Mouse (Mus musculus) brain, embryonic 14.5 days (tissue): ENCODE data around the gene Gls. TPM values are rescaled to one million over a fixed set of nuclear protein-coding genes. Genes with fewer than 3 reads are reported as not detected.

Experiments
- DNase-seq: peaks from one replicate; pipeline ENCODE4 v3.0.0-alpha.2; 2011; ENCODE audit warnings: low read depth
- CTCF ChIP-seq: fragments of 200-500 bp; IDR thresholded peaks from 2 replicates; pipeline ENCODE4 v1.5.1; 2012; ENCODE audit warnings: inconsistent platforms, mild to moderate bottlenecking, moderate library complexity, borderline replicate concordance; ENCODE audit not compliant: insufficient read depth, insufficient read length; ENCODE audit errors: extremely low read depth
- POLR2A ChIP-seq: fragments of 200-500 bp; IDR thresholded peaks from 2 replicates; pipeline ENCODE4 v1.6.1; 2012; ENCODE audit warnings: mild to moderate bottlenecking, inconsistent platforms, borderline replicate concordance; ENCODE audit not compliant: poor library complexity, insufficient read depth, insufficient read length, severe bottlenecking; ENCODE audit errors: extremely low read depth
- polyA plus RNA-seq: library from polyadenylated mRNA; depleted of rRNA; stranded (reverse); fragments of >200 nt; gene quantifications from 2 replicates; pipeline ENCODE4 v1.2.3, GENCODE M21; 2012

Gls gene
- polyA plus RNA-seq, 1 experiment: 158 TPM

DNA sequence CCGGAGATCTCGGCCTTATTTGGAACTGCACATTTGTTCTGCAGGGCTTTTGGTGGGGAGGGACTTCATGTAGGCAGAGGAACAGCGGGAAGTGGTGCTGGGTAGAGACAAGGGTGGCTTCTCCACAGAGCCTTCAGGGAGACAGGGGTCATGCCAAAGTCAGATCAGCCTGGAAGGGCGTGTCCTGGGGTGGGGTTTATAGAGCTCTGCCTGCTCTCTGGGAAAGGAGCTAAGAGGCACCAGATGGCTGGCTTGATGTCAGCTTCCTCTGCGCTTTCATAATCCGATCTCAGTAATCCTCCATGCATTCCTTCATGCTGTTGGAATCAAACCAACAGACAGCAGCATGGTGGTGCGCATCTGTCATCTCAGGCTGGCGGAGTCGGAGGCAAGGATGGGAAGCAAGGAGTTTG is 83.1 kb downstream of the Gls start:
- DNase-seq: peak; percentile 90

DNA sequence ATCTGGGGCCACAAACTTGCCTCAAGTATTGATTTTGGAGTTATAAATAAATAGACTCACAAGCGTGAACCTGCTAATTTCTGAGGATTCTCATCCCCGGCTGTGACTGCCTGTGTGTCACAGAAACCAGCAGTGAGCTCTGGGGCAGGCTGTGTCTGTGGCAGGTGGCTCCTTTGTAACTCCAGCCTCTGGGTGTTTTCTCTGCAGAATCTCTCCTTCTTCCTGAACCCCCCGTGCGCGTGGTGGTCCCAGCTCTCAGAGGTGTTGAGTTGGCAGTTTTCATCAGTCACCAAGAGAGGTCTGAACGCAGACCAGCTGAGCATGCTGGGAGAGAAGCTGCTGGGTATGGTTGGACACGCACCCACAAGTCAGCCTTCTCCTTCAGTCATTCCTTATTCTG is 84.3 kb downstream of the Gls start:
- TF ChIP-seq POLR2A (no peak), CTCF (no peak)

More for the DNA sequence above, 83.1 kb downstream of the Gls start:
- no peak for TF ChIP-seq CTCF
- TF ChIP-seq POLR2A: no peak

DNA sequence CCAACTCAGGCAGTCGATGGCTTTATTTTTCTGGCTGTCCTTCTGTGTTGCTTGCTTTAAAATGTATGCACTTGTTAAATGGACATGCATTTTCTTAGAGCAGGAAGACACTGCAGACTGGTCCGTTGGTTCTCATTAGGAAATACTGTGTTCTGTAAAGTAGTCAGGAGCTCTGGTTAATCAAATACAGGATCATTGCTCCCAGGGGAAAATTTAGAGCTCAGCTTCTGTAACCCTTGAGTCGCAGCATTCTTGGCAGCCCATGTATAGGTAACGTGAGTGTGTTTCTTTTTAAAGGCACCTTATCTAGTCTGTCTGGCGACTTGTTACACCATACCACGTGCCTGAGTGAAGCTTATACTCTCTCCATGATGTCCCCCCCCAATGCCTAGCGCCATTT is 84.9 kb downstream of the Gls start:
- TF ChIP-seq CTCF: no peak
- no peak for TF ChIP-seq POLR2A

More for the DNA sequence above, 84.3 kb downstream of the Gls start:
- DNase-seq: no peak

DNA sequence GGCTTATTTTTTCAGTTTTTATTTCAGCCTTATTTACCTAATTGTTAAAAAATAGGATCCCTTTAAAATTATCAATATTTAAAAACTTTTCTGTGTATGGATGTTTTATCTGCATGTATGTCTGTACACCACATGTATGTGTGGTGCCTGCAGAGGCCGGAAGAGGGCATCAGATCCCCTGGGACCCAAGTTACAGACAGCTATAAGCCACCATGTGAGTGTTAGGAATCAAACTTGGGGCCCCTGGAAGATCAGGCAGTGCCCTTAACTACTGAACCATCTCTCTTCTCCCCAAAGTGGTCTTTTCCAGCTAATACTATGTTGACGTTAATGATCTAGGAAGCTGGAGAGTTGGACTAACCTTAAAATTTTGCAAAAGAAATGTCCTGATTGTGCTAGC is 85.6 kb downstream of the Gls start:
- TF ChIP-seq POLR2A (no peak), CTCF (no peak)
- no peak for DNase-seq

More for the DNA sequence above, 84.9 kb downstream of the Gls start:
- no peak for DNase-seq

DNA sequence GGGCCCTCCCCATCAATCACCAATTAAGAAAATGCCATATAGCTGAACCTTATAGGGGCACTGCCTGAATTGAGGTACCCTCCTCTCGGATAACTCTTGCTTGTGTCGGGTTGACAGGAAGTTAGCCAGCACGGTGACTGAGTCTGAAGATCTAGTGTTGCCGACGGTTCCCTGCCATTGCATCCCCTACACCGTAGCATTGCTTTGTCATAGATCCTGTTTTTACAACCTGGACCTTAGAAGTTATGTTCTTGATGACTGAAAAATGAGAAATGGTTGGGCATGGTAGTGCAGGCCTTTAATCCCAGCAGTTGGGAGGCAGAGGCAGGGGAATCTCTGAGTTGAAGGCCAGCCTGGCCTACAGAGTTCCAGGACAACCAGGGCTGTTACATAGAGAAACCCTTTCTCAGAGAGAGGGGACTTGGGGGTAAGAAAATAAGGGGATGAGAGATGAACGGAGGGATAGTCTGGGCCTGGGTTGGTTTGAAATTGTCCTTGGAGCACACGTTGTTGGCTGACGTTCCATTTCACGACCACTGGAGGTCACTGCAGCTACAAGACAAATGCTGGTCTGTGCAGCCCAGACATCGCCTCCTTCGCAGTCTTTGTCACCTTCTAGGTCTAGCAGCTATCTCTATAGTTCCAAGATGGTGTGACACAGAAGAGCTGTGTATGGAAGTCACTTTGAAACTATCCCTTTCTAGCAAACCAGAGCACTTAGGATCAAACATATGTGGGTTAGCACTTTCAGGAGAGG is 86.6 kb downstream of the Gls start:
- TF ChIP-seq CTCF (peak; percentile 90), POLR2A (no peak)
- DNase-seq: peak; percentile 91

DNA sequence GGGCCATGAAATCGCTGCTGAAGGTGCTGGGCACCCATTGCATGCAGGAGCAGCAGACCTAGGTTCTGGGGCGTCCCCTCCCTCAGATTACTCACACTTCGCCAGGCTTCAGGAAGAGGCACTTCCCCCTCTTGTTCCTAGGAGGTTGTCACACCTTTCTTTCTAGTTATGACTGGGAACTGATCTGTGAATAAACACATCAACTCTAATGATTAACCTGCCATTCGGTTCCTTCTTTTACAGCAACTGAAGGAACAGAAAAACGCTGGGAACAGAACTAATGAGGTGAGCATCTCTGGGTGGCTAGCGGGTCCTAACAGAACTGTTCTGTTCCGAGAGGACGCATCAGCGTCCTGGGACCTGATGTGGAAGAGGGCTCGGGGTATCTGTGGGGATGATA is 88.1 kb downstream of the Gls start:
- DNase-seq: no peak

DNA sequence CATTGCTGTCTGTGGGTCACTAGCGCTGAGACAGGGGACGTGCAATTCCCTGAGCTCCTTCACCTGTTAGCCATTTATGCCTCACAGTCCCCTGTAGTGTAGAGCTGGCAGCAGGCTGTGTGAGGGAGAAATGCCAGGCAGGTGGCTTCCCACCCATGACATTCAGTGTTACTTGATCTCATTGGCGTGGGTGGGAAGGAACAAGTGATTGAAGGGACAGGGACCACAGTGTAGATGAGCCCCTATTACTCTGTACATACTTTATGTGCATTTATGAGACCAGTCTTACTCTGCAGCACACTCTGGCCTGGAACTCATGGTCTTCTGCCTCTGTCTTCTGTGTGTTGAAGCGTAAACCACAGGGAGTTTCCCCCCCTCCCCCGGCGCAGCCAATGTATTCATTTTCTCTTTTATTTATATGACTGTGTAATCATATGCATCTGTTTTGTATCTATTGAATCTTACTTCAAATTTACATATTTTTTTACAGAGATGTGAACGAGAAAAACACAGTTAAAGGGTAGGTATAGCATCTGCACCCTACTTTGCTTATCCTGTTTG is 89.4 kb downstream of the Gls start:
- TF ChIP-seq POLR2A (no peak), CTCF (no peak)
- no peak for DNase-seq

More for the DNA sequence above, 88.1 kb downstream of the Gls start:
- TF ChIP-seq CTCF: no peak
- TF ChIP-seq POLR2A: no peak

DNA sequence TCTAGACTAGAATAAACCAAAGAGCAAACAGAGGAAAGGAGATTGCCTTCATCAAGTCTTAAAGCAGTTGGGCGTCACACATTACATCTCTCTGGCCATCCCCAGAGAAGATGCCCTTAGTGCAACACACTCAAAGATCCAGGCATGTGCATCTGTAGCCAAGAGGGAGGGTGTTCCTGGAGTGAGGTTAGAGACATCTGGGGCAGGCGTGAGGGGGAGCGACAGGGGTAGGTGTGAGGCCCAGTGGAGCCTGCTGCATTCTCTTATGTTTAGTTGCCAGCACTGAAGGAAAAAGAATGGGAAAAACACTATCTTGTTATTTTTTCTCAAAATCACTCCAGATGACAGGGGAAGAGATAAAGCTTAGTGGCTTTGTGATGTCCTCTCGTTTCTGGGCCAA is 89.8 kb downstream of the Gls start:
- TF ChIP-seq POLR2A (no peak), CTCF (no peak)
- no peak for DNase-seq

DNA sequence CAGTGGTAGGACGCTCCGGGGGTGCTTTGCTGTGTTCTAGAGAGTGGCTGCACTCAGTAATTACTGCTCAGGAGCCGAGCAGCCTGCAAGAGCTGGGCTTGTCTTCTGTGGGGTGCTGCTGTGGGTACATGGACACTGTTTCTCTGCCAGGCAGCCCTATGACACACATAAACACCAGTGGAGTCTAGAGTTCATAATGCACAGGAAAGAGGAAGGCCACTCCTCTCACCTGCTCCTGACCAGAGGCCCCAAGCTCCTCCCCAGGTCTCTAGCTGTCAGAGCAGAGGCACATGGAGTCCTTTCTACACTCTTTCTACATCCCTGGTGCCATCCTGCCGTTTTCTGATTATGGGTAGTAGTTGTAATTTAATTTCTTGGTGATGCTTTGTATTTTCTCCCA is 90.9 kb downstream of the Gls start:
- no peak for TF ChIP-seq CTCF
- no peak for TF ChIP-seq POLR2A
- no peak for DNase-seq

DNA sequence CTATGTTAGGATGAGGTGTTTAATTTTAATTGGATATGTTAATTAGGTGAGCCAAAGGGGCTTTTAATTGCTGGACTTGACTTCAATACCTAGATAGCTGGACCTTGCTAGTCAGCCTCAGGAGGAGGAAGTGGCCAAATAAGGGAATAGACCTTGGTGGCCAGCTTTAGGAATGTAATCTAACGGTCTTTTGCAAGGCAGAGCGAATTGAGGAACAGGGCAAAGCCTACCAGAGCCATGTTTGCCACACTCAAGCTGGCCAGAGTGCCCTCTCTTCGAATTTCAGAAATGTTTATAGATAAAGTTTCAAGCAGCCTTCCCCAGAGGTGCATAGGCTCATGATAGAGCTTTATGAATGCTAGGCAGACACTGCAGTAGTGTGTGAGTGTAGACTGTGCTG is 91.5 kb downstream of the Gls start:
- no peak for DNase-seq
- TF ChIP-seq CTCF (no peak), POLR2A (no peak)

DNA sequence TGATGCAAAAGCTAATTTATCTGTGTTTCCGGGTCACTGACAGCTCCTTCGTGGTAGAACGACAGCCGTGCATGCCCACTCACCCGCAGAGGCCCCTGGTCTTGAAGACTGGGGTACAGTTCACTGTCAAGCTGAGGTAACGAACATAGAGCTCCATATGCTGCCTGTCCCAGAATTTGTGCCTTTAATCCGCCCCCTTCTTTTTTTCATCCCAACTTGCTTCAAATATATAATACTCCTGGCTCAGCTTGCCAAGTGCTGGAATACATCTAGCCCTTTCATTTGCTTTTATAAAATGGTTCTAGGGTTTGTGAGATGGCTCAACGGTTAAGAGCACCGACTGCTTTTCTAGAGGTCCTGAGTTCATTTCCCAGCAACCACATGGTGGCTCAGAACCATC is 92.5 kb downstream of the Gls start:
- no peak for TF ChIP-seq POLR2A
- no peak for TF ChIP-seq CTCF
- DNase-seq: no peak

DNA sequence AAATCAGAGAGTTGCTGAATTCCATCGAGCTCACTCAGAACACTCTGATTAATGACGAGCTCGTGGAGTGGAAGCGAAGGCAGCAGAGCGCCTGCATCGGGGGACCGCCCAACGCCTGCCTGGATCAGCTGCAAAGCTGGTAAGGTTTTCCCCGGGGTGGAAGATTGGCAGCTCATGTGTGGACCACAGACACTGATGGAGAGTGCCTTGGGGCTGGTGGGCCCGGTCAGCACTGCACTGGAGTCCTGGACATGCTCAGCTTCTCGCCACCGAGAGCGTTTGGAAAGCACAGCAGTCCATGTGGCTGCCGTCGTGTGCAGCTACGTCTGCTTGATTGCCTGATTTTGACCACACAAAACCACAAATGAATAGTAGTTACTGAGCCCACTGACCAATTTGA is 95.7 kb downstream of the Gls start:
- TF ChIP-seq CTCF (no peak), POLR2A (no peak)

DNA sequence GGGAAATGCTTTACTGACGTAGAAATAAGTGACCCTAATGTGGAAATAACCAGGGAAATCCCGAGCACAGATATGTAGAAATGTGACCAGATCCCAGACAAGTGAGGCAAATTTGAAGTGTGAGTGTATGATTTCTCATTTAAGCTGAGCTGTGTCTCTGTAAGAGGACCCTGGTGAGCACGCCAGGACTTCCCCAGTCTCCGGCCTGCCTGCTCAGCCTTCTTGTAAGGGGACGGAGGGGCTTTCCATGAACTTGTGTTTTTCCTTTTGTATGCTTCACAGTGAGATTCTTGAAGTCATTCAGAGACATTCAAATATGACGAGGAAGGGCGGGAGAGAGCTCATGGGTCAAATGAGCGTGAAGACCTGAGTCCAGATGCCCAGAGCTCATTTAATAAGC is 99.8 kb downstream of the Gls start:
- no peak for DNase-seq
- TF ChIP-seq CTCF (no peak), POLR2A (no peak)

More for the DNA sequence above, 95.7 kb downstream of the Gls start:
- no peak for DNase-seq
